Mouse (Mus musculus): ENCODE measurements around the gene Rhcg.
A peak's percentile ranks its signal among the peaks of the same experiment; 100 is the strongest.

The Rhcg gene

DNA sequence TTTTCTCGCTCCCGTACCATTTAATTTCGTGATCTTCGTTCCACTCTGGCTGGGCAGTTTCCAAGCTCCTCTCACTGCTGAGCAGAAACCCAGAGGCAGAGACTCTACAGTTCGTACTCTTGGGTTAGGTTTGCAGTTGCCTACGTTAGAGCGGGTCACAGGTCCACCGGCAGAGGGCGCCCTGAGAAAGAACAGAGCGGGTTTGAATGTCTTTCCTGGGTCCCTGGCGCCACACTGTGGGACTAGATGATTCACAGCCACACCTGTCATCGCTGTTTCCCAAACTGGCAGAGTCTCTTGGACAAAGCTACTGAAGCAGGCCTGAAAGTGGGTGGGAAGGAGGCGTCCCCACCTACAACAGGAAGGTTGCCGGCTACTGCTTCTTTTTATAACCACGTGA is 70.4 kb downstream of the Rhcg start:
- DNase-seq: peak; percentile 74

DNA sequence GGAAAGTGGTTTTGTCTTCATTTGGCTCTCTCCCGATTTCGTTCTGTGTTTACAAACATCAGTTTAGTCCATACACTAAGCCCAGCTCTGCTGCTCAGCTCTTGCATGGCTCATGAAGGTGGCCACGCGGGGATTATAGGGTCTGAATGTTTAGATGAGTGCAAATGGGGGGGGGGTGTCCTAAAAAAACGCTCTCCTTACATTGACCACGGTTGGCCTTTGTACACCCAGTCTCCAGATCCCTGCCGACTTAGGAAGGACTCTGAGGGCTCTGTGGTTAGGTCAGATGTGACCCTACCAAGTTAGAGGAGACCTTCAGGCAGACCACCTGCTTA is 72.4 kb downstream of the Rhcg start:
- DNase-seq: no peak

DNA sequence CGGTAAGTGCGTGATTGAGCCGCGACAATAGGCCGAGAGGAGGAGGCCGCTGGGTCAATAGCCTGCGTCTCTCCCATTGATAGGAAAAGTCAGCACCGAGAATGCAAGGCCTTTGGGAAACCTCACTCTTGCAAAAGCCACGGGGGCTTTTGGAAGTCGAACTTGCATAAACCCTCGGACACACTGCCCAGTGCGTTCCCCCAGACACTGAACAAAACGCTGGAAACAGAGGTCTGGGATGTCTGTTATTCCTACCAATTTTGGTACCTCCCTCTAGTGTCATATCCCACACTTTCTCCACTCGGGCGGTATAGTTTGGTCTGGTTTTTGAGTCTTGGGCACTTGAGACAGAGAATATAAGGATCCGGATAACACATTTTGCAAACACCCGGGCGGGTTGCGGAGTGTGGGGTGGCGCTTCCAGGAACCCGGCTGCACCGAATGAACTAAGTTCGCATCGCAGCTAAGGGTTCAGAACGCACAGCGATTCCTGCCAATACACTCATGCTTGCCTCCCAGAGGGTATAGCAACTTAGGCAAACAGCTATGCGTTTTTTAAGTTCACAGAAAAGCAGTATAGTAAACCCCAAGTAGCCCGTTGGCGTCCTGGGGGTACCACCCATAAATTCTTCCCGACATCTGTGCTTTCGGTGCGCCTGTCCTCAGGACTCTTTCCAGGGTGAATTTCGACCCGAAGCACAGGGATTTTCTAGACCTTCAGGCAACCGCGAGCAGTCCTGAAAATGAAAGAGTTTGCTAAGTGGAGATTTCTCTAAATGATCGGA is 73.0 kb downstream of the Rhcg start:
- no peak for DNase-seq
